Mouse (Mus musculus) brain, embryonic 14.5 days (tissue): ENCODE measurements around the gene Hnrnpa0.

Experiments
- CTCF ChIP-seq: fragments of 200-500 bp; IDR thresholded peaks from 2 replicates; pipeline ENCODE4 v1.5.1; 2012; ENCODE audit warnings: inconsistent platforms, mild to moderate bottlenecking, moderate library complexity, borderline replicate concordance; ENCODE audit not compliant: insufficient read depth, insufficient read length; ENCODE audit errors: extremely low read depth
- POLR2A ChIP-seq: fragments of 200-500 bp; IDR thresholded peaks from 2 replicates; pipeline ENCODE4 v1.6.1; 2012; ENCODE audit warnings: mild to moderate bottlenecking, inconsistent platforms, borderline replicate concordance; ENCODE audit not compliant: poor library complexity, insufficient read depth, insufficient read length, severe bottlenecking; ENCODE audit errors: extremely low read depth

- no peak for TF ChIP-seq CTCF
- TF ChIP-seq POLR2A: no peak
These were observed 21.3 kb upstream of the Hnrnpa0 start for GRCm38 (mm10) chr13:58149629-58150028.
